Mouse (Mus musculus) midbrain, embryonic 10.5 days (tissue): ENCODE results near the gene Hykk. TPM values are rescaled to one million over a fixed set of nuclear protein-coding genes. Genes with fewer than 3 reads are reported as not detected.
"Not testable (repeated sequence)": the region's sequence is repeated elsewhere in the genome, so short reads cannot be mapped to it uniquely, and the experiment has no call there.

Experiments used
- DNase-seq: peaks from one replicate; pipeline ENCODE4 v3.0.0-alpha.2; 2017; ENCODE audit warnings: low spot score
- H3K27ac ChIP-seq: fragments of 300-500 bp; sonication (generic); replicated peaks from 2 replicates; pipeline ENCODE4 v1.5.1; 2016; ENCODE audit warnings: mild to moderate bottlenecking
- H3K27me3 ChIP-seq: fragments of 300-500 bp; sonication (generic); 2 replicates; pipeline ENCODE4 v1.6.1; 2016; ENCODE audit warnings: low read depth, mild to moderate bottlenecking; ENCODE audit not compliant: poor library complexity, severe bottlenecking
- H3K36me3 ChIP-seq: fragments of 300-500 bp; sonication (generic); 2 replicates; pipeline ENCODE4 v1.6.1; 2016; ENCODE audit warnings: mild to moderate bottlenecking, moderate library complexity
- H3K4me1 ChIP-seq: fragments of 300-500 bp; sonication (generic); 2 replicates; pipeline ENCODE4 v1.6.1; 2016
- H3K4me3 ChIP-seq: fragments of 300-500 bp; sonication (generic); 2 replicates; pipeline ENCODE4 v1.5.1; 2016; ENCODE audit warnings: mild to moderate bottlenecking, moderate library complexity
- H3K9me3 ChIP-seq: fragments of 300-500 bp; sonication (generic); replicated peaks from 2 replicates; pipeline ENCODE4 v1.6.1; 2016; ENCODE audit warnings: mild to moderate bottlenecking
- WGBS: fragments of 180-500 bp; shearing (Covaris S2); methylation state at CpG from one replicate; pipeline ENCODE4 v1.1.7; 2016; 5-methylcytosine and 5-hydroxymethylcytosine counted together
- polyA plus RNA-seq: library from polyadenylated mRNA; unstranded; fragments of >200 nt; fragmentation: Nextera tagmentation; extraction: Ambion mirVana; gene quantifications from 2 replicates; pipeline ENCODE4 v1.2.1, GENCODE M21; 2016

The Hykk gene
- polyA plus RNA-seq, 1 experiment from 2014 or later, result 3.9 TPM

DNA sequence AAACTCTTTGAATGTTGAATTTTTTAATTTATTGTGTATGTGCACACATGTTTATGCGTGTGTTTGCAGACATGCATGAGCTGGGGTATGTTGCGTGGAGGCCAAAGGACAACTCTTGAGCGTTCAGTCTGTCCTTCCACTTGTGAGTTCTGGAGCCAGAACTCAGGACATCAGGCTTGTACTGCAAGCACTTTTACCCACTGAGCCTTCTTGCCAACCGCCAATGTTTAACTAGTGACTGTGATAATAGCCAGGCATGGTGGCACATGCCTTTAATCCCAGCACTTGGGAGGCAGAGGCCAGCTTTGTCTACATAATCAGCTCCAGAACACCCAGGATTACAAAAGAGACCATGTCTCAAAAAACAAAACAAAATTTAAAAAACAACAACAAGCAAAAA, 25.0 kb downstream of the Hykk start:
- no peaks in the 10 kb centered on the region for H3K27me3 ChIP-seq
- WGBS, result 95% methylated on average over 4 of the region's 4 CpGs

GRCm38 (mm10) chr9:54944467-54944866, 27.4 kb downstream of the Hykk start:
- H3K4me1 ChIP-seq, result no peaks in the 10 kb centered on the region
- no peak overlapping the region for H3K4me3 ChIP-seq
- 82% methylated on average over 2 of the region's 2 CpGs for WGBS
- H3K36me3 ChIP-seq, result no peaks in the 10 kb centered on the region
- H3K9me3 ChIP-seq, result no peaks in the 10 kb centered on the region
- no peaks in the 10 kb centered on the region for H3K27me3 ChIP-seq
- no peak overlapping the region for H3K27ac ChIP-seq
- no peak for DNase-seq

More for the DNA sequence above, 25.0 kb downstream of the Hykk start:
- Histone ChIP-seq H3K4me3 (no peak overlapping the region), H3K36me3 (0 out of 2 replicates have a peak, but pooled peaks cover 6% of the 10 kb centered on the region), H3K27ac (no peak overlapping the region), H3K4me1 (no peaks in the 10 kb centered on the region), H3K9me3 (no peaks in the 10 kb centered on the region)
- DNase-seq, result no peak

DNA sequence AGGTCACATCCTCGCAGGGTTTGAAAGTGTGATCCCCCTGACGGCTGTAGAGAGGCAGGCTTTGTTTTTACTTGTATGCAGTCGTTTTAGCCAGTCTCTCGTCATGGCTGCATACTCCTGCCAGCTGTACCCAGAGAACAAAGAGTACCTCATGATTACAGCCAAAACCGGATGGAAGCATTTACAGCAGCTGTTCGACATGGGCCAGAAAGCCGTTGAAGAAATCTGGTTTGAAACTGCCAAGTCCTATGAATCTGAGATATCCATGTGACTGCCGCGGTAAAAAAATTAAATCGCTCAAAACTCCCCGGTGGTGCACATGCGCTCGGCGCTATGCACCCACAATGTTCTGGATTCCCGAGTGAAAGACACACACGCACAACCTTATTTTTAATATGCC, 29.2 kb downstream of the Hykk start:
- Histone ChIP-seq H3K4me3 (no peak overlapping the region), H3K4me1 (peaks cover 10% of the 10 kb centered on the region), H3K36me3 (no peaks in the 10 kb centered on the region), H3K9me3 (no peaks in the 10 kb centered on the region), H3K27ac (no peak overlapping the region), H3K27me3 (no peaks in the 10 kb centered on the region)
- no peak for DNase-seq
- 88% methylated on average over 16 of the region's 16 CpGs for WGBS

DNA sequence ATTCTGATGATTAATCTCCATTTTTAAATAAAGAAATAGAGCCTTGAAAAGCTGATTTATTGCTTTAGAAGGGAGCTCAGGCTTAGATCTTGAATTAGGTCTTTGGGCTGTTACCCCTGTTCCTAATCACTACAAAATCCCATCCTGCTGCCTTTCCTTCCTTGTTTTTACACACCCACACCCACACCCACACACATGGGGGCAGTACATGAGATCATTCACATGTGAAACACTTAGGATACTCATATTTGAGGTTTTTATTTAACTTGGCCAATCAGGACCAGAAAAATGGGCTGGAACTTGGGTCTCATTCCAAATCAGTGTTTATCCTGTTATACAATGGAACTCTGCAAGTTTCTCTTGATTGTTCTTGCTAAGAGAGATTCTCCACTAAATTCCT, 32.4 kb downstream of the Hykk start:
- Histone ChIP-seq H3K4me1 (peaks cover 22% of the 10 kb centered on the region), H3K4me3 (no peak overlapping the region), H3K9me3 (no peaks in the 10 kb centered on the region), H3K27me3 (no peaks in the 10 kb centered on the region), H3K36me3 (peaks cover 26% of the 10 kb centered on the region), H3K27ac (no peak overlapping the region)
- no peak for DNase-seq

DNA sequence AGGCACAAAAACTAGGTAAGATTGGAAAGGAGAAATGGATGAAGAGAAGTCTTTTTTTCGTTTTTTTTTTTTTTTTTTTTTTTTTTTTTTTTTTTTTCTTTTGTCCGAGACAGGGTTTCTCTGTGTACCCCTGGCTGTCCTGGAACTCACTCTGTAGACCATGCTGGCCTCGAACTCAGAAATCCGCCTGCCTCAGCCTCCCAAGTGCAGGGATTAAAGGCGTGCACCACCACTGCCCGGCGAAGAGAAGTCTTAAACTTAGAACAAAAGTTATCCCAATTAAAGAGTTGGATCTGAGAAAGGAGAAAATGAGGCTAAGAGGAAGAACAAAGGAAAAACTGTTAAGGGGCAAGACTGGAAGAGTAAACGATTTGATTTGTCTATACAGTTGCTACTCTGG, 33.1 kb downstream of the Hykk start:
- H3K9me3 ChIP-seq, DNase-seq, H3K27me3 ChIP-seq: not testable (repeated sequence)
- H3K4me1 ChIP-seq, result peaks cover 22% of the 10 kb centered on the region
- H3K36me3 ChIP-seq, result peaks cover 33% of the 10 kb centered on the region
- H3K27ac ChIP-seq, result peak overlapping the region; percentile 93
- peak overlapping the region; percentile 95 for H3K4me3 ChIP-seq
- WGBS, result 50% methylated on average over 8 of the region's 8 CpGs

- Histone ChIP-seq H3K4me1 (peaks cover 22% of the 10 kb centered on the region), H3K27ac (peak within 1 kb of the TSS; percentile 93), H3K9me3 (no peaks in the 10 kb centered on the region), H3K4me3 (peak within 1 kb of the TSS; percentile 95), H3K36me3 (peaks cover 39% of the 10 kb centered on the region), H3K27me3 (no peaks in the 10 kb centered on the region)
- under 1% methylated on average over 65 of the region's 65 CpGs for WGBS
- peak; percentile 96 for DNase-seq
Observed at GRCm38 (mm10) chr9:54950575-54951321, 33.7 kb downstream of the Hykk start, which contains the start of the genes Psma4 and AY074887. Psma4 (plus strand) TSS chr9:54950790. AY074887 (minus strand) TSS chr9:54950998.

DNA sequence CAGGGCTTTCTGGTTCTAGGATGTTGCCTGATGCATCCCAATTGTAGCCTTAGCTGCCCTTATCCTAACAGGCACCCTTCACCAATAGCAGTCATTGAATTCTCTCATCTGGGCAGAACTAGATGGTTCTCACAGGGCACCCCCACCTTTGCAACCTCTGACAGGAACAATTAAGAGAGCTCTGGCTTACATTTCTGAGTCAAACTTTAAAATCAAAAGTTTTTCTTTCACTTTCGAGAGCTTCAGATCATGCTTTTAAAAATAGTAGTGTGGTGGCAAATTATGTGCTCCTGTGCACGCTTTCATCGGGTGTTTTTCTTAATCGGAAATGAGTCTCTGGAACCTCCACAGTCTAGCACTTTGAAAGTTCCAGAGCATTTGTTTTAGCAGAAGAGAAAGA, 44.0 kb downstream of the Hykk start:
- H3K36me3 ChIP-seq, result peaks cover 41% of the 10 kb centered on the region
- no peak for DNase-seq
- H3K9me3 ChIP-seq, result peaks cover 4% of the 10 kb centered on the region; the same call in 1 of the 2 replicates
- no peaks in the 10 kb centered on the region for H3K4me1 ChIP-seq
- no peak overlapping the region for H3K4me3 ChIP-seq
- 91% methylated on average over 4 of the region's 4 CpGs for WGBS
- no peaks in the 10 kb centered on the region for H3K27me3 ChIP-seq
- no peak overlapping the region for H3K27ac ChIP-seq

DNA sequence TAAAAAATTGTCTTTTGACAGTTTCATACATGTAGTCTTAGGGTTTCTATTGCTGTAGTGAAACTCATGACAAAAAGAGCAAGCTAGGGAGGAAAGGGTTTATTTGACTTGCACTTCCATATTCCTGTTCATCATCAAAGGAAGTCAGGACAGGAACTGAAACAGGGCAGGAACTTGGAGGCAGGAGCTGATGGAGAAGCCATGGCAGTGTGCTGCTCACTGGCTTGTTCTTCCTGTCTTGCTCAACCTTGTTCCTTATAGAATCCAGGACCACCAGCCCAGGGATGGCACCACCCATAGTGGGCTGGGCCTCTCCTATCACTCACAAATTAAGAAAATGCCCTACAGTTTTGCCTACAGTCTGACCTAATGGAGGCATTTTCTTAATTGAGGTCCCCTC, 46.6 kb downstream of the Hykk start:
- Histone ChIP-seq H3K36me3 (peaks cover 16% of the 10 kb centered on the region), H3K27me3 (no peaks in the 10 kb centered on the region), H3K4me1 (no peaks in the 10 kb centered on the region), H3K27ac (no peak overlapping the region), H3K4me3 (no peak overlapping the region), H3K9me3 (peaks cover 4% of the 10 kb centered on the region; the same call in 1 of the 2 replicates)
- no peak for DNase-seq

GRCm38 (mm10) chr9:54969972-54970637, 53.0 kb downstream of the Hykk start:
- no peaks in the 10 kb centered on the region for H3K27me3 ChIP-seq
- no peak overlapping the region for H3K27ac ChIP-seq
- H3K9me3 ChIP-seq, result no peaks in the 10 kb centered on the region
- peaks cover 5% of the 10 kb centered on the region for H3K4me1 ChIP-seq
- WGBS, result 78% methylated on average over 8 of the region's 8 CpGs
- H3K36me3 ChIP-seq, result no peaks in the 10 kb centered on the region
- DNase-seq, result no peak
- H3K4me3 ChIP-seq, result no peak overlapping the region

- H3K4me1 ChIP-seq, result peaks cover 23% of the 10 kb centered on the region
- 66% methylated on average over 8 of the region's 8 CpGs for WGBS
- H3K36me3 ChIP-seq, result no peaks in the 10 kb centered on the region
- H3K9me3 ChIP-seq, result no peaks in the 10 kb centered on the region; the same call in 1 of the 2 replicates
- peaks cover 66% of the 10 kb centered on the region for H3K27me3 ChIP-seq
- peak within 1 kb of the TSS; percentile 73 for H3K4me3 ChIP-seq
- peak within 1 kb of the TSS; percentile 75 for H3K27ac ChIP-seq
- DNase-seq, result no peak
Observed at GRCm38 (mm10) chr9:54980674-54981073, 63.6 kb downstream of the Hykk start, which contains the start of gene Chrna5. Chrna5 (plus strand) TSS chr9:54980880.

- peaks cover 23% of the 10 kb centered on the region for H3K4me1 ChIP-seq
- peaks cover 66% of the 10 kb centered on the region for H3K27me3 ChIP-seq
- WGBS, result under 1% methylated on average over 82 of the region's 85 CpGs
- H3K27ac ChIP-seq, result peak overlapping the region; percentile 75
- H3K9me3 ChIP-seq, result no peaks in the 10 kb centered on the region; the same call in 1 of the 2 replicates
- H3K4me3 ChIP-seq, result peak overlapping the region; percentile 73
- no peaks in the 10 kb centered on the region for H3K36me3 ChIP-seq
- DNase-seq, result peak; percentile 73
Observed at GRCm38 (mm10) chr9:54981291-54982191, 64.5 kb downstream of the Hykk start.

- Histone ChIP-seq H3K9me3 (no peaks in the 10 kb centered on the region; the same call in 1 of the 2 replicates), H3K27ac (no peak overlapping the region), H3K4me3 (peak overlapping the region; percentile 73), H3K36me3 (no peaks in the 10 kb centered on the region), H3K4me1 (peaks cover 23% of the 10 kb centered on the region), H3K27me3 (peaks cover 66% of the 10 kb centered on the region)
- DNase-seq, result no peak
- 9% methylated on average over 7 of the region's 7 CpGs for WGBS
Observed at GRCm38 (mm10) chr9:54982401-54982800, 65.3 kb downstream of the Hykk start.
